Mouse (Mus musculus) layer of hippocampus, postnatal 10 days (tissue): Measurements from ENCODE around the gene Ndufa12. TPM values are rescaled to one million over a fixed set of nuclear protein-coding genes. Genes with fewer than 3 reads are reported as not detected.

Source experiments
- DNase-seq, 2 experiments: peaks; one replicate each; pipeline ENCODE4 v3.0.0; 2021; ENCODE audit warnings: low spot score in 2 of 2
- long read RNA-seq: library from polyadenylated mRNA; stranded (forward); transcript quantifications from one replicate; pipeline ENCODE4 v2.0.0, GENCODE M21; 2023
- total RNA-seq, 2 experiments: library from RNA; stranded (reverse); gene quantifications; 2 replicates each; pipeline ENCODE4 v1.2.3; 2021

Ndufa12 gene
- total RNA-seq, result 100 to 1,000 TPM; 209 to 246 TPM
- long read RNA-seq, transcript Ndufa12-201 (4 exons, 1,110 nt), result major isoform, 280 of 290 reads
- long read RNA-seq, partial matches to known transcripts, result 2 of 290 reads
- long read RNA-seq, other reads (novel, unspliced or antisense), result 8 of 290 reads

DNA sequence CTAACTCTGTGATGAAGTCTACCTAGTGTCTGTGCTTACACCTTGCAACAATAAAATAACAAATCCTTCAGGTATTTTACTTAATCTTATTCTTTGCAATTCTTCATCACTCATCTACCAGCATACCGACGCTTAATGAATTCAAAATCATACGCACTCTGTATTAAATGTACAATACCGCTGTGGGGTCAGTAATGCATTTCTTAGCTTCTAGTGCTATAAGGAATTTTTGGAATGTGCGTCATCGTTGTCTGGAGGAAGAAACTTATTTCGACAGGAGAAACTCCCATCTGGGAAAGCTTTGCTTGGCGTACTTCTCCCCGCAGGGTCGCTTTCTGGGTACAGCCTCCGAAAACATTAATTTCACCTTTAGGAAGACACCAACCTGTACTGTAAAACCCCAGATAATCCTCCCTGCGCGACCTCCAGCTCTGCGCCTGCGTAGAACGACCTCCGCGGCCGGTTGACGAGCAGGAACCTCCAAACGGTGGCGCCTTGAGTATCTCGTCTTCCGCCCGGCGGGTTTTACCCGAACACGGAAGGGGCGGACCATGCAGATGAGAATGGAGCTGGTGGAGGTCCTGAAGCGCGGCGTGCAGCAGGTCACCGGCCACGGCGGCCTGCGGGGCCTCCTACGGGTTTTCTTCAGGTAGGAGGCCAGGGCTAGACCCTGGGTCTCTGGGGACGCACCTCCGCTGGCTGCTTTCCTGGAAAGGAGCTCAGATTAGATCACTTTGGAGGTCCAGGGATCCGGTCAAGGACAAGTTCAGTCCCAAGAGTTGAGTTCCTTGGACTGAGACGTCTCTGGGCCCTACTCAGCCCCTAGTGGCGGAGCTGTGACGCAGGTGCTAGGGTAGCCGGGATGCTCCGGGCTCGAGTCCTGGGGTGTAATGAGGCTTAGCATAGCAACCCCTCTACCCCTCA, at the start of gene Ndufa12:
Ndufa12 (plus strand) TSS at position 239 of the 924 bp plus-strand sequence.
- peak; percentile 97 to 98 for DNase-seq

DNA sequence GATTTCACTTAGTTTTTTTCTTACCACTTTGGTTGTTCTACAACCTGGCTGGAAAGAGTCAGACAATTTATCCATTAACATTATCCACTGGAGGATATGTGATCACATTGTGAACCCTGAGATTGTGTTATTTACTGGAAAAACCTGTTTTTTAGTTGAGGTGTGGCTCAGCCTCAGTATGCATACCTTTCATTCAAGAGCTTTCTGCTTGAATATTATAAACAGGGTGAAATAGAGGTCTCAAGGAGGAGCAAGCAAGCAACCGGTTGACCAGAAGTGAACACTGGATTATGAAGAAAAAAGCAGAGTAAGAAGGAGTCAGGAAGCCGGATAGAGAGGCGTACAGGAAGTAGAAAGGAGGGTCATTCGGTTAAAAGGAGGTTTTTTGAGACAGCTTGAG, 47.0 kb upstream of the Ndufa12 start:
- DNase-seq, result no peak

DNA sequence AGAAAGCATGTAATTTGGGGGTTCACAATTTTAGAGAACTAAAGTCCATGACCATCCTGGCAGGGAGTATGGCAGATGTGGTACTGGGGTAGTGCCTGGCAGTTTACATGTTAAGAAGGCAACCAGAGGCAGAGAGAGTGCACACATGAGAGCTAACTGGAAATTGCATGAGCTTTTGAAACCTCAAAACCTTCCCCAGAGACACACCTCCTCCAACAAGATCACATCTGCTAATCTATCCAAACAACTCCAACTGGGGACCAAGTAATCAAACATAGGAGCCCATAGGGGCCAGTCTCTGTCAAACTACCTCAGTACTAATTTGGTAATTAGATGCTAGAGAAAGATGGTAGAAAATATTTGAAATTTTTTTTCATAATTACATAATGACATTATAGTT, 44.7 kb upstream of the Ndufa12 start:
- DNase-seq, result no peak

DNA sequence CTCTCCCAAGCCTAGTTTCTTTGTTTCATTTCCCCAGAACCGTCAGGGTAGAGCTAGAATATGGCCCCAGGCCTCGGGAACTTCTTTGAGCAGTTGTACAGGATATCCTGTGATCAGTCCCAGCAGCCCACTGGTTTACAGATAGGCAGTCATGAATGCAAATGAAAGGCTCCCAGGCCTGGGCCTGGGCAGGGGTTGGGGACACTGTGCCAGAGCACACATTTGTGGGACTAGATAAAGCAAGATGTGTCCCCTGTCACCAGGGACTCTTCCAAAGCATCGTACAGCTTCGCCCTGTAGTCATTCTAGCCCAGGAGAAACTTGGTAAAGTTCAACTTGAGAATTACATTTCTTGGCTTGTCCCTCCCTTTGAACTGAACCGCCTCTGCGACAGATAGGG, 39.6 kb upstream of the Ndufa12 start:
- no peak for DNase-seq

DNA sequence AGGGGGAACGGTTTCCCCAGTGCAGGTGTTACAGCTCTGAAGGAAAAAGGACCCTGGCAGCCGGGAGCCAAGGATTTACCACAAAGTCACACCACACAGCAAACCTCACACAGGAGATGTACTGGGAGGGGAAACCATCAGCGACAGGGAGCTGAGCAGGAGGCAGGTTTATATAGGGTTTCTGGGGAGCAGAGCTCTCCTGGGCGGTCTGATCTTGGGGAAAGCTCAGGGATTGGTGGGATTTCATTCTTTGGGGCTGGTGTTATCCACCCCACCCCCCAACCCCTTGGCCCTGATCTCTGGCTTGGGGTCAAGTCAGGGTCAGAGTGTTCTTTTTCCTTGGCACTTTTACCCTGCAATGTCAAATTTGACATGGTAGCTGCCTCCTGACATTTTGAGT, 39.1 kb upstream of the Ndufa12 start:
- DNase-seq, result no peak

DNA sequence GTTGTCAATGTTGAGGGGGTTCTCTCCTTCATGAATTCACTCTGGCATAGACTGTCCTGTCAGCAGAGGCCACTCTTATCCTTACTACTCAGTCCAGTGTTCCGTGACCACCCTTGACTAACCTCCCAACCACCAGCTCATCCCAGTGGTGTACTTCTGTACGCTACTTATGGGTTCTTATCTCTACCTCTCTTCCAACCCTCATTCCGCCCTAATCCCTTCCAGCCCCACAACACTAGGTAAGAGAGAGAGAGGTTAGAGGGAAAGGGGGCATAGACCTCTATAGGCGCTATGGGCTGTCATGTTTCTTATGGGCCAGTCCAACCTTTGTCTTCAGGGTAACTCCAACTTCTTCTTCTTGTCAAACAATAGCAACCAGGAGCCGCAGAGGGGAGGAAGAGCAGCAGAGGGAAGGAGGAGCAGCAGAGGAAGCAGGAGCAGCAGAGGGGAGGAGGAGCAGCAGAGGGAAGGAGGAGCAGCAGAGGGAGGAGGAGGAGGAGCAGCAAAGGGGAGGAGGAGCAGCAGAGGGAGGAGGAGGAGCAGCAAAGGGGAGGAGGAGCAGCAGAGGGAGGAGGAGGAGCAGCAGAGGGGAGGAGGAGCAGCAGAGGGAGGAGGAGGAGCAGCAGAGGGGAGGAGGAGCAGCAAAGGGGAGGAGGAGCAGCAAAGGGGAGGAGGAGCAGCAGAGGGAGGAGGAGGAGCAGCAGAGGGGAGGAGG, 37.3 kb upstream of the Ndufa12 start:
- no peak for DNase-seq

DNA sequence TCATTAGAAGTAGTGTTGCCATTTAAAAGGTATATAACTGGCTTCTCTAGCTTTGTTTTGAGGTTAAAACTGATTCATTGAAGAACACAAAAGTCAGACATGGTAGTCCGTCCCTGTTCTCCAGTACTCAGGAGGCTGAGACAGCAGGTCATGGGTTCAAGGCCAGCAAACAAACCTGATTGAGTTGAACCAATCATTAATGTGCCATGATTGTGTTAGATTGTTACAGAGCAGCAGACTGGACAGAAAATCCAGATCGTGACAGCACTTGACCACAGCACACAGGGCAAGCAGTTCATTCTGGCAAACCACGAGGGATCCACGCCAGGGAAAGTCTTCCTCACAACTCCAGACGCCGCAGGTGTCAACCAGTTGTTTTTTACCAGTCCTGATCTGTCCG, 36.5 kb upstream of the Ndufa12 start:
- no peak for DNase-seq

DNA sequence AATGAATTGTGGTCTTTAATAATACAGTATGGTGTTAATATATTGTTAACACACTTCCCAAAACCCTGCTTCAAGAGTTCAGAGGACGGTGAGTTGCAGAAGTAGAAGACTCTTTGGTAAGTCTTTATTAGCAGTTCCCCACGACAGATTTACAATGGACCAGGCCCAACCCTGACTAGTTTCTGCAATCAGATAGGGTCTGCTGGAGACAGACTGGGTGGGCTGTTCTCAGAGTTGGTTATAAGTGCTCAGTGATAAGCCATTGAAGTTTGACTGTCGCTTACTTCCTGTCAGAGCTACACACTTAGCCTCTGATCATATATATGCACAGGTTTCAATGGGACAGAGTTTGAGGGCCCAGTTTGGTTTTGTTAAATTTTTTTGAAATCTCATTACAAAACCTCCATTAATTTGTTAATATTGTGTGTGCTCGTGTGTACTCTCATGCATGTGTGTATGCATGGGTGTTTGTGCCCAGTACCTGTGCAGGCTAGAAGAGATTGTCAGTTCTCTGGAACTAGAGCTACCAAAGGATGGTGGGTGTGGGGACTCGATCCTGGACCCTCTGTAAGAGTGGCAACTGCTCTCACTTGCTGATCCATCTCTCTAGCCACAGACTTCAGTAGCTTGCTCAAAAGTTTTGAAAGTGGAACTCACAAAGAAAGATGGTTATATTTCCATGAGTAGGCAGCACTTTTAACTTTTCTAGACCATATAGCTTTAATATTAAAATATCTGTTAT, 34.2 kb upstream of the Ndufa12 start:
- DNase-seq, result no peak

DNA sequence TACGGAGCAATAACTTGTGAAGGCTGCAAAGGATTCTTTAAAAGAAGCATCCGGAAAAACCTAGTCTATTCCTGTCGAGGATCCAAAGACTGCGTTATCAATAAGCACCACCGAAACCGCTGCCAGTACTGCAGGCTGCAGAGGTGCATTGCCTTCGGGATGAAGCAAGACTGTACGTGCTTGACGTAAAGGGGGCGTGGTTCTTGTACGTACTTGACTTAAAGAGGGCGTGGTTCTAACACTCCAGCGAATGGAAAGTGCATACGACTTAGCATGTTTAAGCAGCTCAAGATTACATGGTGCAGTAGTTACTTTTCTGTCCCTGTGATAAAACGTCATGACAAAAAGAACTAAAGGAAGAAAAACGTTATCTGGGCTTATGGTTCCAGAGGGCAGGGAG, 33.1 kb upstream of the Ndufa12 start:
- no peak for DNase-seq

DNA sequence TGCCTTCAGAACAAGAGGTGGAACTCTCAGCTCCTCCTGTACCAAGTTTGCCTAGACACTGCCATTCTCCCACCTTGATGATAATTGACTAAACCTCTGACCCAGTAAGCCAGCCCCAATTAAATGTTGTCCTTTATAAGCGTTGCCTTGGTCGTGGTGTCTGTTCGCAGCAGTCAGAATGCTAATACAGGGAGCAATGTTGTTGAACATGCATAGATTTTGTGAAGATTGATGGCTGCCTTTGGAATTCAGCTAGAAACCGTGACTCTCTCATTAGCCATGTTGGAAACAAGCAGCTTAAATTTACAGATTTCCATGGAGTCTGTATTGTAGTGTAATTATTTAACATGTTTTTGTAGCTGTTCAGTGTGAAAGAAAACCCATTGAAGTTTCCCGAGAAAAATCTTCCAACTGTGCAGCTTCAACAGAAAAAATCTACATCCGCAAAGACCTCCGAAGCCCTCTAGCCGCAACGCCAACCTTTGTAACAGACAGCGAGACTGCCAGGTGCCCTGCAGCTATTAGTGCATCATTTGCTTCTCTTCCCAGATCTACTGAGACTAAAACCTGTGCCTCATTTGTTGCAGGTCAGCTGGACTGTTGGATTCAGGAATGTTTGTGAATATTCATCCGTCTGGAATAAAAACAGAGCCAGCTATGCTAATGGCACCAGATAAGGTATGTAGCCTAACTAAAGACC, 31.3 kb upstream of the Ndufa12 start:
- DNase-seq, result no peak

DNA sequence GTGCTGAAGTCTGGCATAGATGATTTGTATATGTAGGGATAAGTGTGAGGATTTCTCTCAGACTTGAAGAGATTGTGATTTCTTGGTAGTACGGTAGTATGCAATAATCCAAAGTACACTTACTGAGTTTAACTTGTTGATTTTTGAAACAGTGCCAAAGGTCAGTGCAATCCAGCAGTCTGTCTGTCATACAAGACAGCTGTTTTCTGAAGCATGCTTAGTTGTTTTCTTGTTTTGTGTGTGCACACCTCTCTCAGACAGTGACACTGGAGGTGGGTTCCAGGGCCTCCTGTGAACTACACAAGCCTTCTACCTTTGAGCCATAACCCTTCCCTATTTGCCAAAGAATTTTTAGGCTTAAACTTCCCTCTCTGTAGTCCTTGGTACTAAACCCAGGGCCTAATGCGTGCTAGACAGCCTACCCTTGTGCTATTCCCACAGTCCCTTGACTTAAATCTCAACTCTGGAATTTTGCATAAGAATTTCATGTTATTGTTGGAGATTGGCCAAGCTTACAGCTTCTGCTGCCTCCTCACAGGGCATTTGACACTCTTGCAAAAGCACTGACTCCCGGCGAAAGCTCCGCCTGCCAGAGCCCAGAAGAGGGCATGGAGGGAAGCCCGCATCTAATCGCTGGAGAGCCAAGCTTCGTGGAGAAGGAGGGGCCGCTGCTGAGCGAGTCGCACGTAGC, 26.9 kb upstream of the Ndufa12 start:
- DNase-seq, result no peak

DNA sequence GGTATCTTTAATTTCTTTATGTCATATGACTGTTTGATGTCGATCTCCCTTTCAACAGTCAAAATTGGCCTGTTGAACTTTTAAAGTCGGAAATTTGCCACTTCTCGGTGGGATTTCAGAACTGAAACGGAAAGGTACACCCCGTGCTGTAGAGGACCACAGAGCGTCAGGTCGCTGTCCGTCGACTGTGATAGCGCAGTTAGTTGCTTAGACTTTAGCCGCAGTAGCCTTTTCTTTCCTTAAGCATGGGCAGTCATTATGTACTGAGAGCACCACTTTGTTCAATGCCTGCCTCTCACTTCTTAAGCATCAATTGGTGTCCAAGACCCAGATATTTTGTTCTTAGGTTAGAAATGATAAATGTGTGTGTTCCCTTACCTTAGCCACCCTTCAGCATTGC, 26.4 kb upstream of the Ndufa12 start:
- DNase-seq, result no peak

DNA sequence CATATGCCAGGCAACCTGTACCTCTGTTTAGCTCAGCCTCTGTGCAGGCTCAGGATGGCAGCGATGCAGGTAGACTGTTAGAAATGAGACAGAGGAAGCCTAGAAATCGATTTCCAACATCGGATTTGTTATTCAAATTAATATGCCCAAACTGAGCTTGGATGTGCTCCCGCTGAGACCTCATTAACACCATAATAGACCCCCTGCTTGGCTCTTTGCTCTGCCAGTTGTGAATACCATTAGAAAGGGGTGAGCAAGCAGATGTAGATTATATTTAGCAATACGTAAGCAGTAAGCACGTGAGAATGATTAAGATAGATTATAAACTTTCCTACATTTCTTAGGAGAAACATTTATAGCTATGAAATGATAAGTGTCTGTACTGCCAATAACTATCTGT, 25.8 kb upstream of the Ndufa12 start:
- no peak for DNase-seq

DNA sequence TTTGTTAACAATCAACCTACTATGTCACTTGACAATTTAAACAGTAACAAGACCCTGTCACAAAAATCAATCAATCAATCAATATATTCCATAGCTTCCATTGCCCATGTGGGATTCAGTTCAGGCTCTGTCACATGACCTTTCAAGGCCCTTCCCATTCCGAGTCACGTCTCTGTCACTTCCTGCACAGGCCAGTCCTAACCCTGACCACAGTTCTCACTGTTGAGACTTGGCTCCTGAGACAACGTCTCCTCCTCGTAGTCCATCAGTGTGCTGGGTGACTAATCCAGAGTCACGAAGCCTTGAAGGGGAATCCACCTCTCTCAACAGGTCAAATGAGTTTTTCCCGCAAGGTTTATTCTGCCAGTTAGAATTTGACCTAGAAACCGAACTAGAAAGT, 23.9 kb upstream of the Ndufa12 start:
- no peak for DNase-seq

DNA sequence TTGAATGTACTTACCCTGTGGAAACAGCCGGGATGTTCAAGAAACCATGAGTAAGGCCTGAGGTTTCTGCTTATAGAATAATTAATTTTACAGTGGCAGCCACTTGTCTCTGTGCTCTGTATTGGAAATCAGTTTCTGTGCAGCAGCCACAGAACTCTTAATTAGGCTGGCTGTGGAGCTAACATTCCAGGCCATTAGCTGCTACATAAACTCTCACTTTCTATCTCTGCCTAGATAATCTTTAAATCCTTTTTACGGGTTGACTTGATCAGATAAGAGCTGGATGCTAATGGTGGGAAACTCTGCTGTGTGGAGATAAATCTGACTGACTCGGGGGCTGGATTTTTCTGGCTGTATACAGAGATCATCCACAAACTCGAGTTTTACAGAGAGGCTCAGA, 15.3 kb upstream of the Ndufa12 start:
- DNase-seq, result no peak

DNA sequence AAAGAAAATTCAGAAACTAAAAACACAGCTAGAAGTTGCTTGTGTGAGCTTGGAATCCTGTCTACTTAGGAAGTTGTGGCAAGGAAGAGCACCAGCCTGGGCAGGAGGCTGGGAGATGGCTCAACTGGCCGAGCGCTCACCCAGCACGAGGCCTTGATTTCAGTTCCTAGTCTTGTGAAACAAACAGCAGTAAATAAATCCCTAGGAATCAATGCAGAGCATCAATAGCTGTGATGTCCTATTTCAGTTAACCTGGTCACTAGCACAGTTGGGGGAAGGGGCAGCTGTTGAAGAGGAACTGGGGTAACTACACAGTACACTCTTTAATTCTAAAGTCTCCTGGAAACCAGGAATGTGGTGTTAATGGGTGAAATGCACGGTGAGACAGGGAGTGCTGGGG, 6.5 kb downstream of the Ndufa12 start:
- DNase-seq, result no peak

DNA sequence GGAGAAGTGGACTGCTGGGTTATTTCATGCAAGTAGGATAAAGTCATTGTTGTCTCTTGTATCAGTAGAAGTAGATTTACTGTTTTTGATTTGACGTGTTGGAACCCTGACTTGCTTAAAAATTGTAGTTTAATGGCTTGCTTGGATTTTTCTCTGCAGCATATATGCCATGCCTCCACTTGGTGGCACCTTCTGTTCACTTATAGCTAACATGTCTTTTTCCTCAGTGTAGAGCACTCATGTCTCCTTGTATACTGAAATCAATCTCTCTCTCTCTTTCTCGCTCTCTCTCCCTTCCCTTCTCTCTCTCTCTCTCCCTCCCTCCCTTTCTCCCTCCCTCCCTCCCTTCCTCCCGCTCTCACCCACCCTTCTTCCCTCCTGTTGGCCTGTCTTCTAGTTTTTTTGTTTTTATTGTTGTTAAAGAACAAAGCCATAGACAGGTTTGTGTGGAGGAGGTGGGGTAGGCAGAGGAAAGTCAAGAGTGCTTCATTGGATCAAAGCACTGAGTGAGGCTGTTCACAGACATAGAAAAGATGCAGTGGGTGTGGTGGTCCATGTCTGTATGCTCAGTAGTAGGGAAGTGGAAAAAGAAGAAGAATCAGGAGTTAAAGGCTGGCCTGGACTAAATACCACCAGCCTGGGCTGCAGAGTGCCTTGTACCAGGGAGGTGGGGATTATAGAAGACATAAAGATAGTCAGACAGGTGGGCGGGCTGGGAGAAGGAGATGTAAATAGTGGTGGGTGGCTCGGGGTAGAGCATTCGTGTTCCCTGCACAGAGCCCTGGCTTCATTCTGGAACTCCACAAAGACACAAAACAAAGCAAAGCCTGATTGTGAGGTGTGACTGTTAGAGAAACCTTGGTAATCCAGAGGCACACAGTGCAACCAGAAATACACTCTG, 12.4 kb downstream of the Ndufa12 start:
- DNase-seq, result peak; percentile 13 to 35

DNA sequence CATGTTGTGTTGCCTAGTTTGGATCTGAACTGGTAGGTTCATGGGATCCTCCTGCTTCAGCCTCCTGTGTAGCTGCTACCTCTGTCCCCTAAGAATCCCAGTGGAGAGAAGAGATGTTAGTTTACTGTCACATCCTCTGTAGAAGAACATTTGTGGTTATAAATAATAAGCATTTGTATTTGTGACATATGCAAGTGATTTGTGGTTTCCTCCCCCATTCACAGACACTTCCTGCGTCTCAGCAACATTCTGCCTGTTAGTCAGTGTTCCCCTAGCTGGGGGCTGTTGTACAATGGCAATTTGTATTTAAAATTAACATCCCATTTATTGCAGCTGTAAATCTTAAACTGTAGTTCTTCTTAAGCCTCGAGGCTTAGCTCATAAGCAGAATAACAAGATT, 13.2 kb downstream of the Ndufa12 start:
- no peak for DNase-seq

DNA sequence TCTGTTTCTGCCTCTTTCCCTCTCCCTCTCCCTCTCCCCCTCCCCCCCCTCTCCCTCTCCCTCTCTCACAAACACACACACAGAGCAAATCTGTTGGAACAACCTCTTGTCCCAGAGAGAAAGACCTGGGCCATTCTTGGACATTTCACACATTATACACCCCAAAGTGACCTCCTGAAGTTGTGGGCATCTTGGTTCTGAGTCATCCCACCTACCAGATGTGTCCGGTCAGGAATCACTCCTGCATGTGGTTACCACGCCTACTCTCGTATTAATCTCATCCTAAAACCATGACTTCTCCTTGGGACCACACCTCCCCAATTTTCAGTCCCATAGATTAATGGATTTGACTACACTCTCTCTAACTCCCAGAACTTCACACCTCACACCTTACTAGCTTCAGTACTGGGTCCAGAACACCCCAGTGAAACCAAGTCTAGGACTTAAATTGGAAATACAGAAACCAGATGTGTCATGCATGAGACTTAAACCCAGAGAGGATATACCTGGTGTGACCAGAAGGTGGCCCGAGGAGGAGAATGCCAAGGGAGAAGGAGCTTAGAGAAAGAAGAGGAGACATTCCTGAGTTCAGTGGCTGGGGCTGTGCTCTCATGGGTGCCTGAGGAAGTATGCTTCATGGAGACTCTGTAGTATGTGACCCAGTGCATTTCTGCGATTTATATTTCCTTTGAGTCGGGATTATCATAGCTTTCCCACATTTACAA, 26.7 kb downstream of the Ndufa12 start:
- DNase-seq, result no peak
